Mouse (Mus musculus) ES-E14 (cell line): ENCODE measurements at regions not wholly inside any gene's neighbourhood (a gene's known extent, or its start where the extent isn't known, plus 50 kb on each side); places are given as distances from the start of the nearest gene placed in this dataset.

Experiments
- CHD2 ChIP-seq: IDR thresholded peaks from 2 replicates; pipeline ENCODE4 v1.6.1; 2014; ENCODE audit warnings: mild to moderate bottlenecking, low read depth, low read length, inconsistent platforms
- HCFC1 ChIP-seq: IDR thresholded peaks from 2 replicates; pipeline ENCODE4 v1.6.1; 2012; ENCODE audit warnings: low read length, inconsistent platforms, borderline replicate concordance; ENCODE audit not compliant: insufficient read depth
- MAFK ChIP-seq: IDR thresholded peaks from 2 replicates; pipeline ENCODE4 v1.6.1; 2014; ENCODE audit warnings: mild to moderate bottlenecking, low read depth, low read length, inconsistent platforms; ENCODE audit not compliant: insufficient read depth
- ZC3H11A ChIP-seq: IDR thresholded peaks from 2 replicates; pipeline ENCODE4 v1.6.1; 2012; ENCODE audit warnings: low read depth, mild to moderate bottlenecking, inconsistent platforms, low read length, borderline replicate concordance
- ZNF384 ChIP-seq: IDR thresholded peaks from 2 replicates; pipeline ENCODE4 v1.6.1; 2012; ENCODE audit warnings: low read depth, low read length, inconsistent platforms

GRCm38 (mm10) chr1:189499703-189500102 is 97.6 kb upstream of the Kcnk2 start:
- no peak for TF ChIP-seq ZC3H11A
- TF ChIP-seq ZNF384, result no peak
- no peak for TF ChIP-seq MAFK
- no peak for TF ChIP-seq HCFC1
- no peak for TF ChIP-seq CHD2
